Mouse (Mus musculus) CD8-positive naive resting alpha-beta T cell, adult 2 months (primary cell): ENCODE results near the gene Lnpep.
A peak's percentile ranks its signal among the peaks of the same experiment; 100 is the strongest.

Experiments
- DNase-seq, 2 experiments: peaks; one replicate each; pipeline ENCODE4 v3.0.0; 2022; ENCODE audit warnings: low read depth in 2 of 2, low spot score in 2 of 2

Gene Lnpep

GRCm38 (mm10) chr17:17612336-17612735 is 12.5 kb downstream of the Lnpep start:
- DNase-seq = no peak

DNA sequence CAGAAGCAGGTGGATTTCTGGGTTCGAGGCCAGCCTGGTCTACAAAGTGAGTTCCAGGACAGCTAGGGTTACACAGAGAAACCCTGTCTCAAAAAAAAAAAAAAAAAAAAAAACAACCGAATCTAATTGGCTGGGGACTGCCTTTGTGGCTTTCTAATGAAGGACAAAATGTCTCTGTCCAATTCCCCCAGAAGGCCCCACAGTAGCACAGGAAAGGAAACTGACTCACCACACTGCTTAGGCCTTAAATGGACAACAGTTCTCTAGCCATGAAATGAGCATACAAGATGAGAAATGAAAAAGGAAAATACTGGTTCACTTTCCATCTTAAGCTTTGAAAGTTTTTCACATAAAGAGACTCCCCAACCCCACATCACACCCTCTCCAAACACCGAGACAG is 15.3 kb downstream of the Lnpep start:
- no peak for DNase-seq

GRCm38 (mm10) chr17:17608416-17608988 is 16.3 kb downstream of the Lnpep start:
- DNase-seq = no peak

GRCm38 (mm10) chr17:17604554-17604953 is 20.3 kb downstream of the Lnpep start:
- no peak for DNase-seq

- no peak for DNase-seq
These were observed 21.2 kb downstream of the Lnpep start for GRCm38 (mm10) chr17:17603609-17604008.

DNA sequence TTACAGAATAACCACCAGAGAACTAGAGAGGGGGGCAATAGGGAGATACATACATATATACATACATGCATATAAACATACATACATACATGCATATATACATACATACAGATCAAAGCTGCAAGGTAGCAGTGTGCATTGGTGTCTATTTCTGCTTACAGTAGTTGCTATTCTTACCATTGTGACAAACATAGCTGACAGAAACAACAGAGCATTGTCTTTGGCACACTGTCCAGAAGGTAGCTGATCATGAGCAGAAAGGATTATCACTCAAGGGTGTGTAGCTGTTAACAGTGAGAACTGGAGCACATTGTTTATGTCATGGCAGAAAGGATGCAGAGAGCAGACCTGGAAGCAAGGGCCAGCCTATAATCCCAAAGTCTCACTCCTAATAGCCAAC is 22.1 kb downstream of the Lnpep start:
- no peak for DNase-seq

DNA sequence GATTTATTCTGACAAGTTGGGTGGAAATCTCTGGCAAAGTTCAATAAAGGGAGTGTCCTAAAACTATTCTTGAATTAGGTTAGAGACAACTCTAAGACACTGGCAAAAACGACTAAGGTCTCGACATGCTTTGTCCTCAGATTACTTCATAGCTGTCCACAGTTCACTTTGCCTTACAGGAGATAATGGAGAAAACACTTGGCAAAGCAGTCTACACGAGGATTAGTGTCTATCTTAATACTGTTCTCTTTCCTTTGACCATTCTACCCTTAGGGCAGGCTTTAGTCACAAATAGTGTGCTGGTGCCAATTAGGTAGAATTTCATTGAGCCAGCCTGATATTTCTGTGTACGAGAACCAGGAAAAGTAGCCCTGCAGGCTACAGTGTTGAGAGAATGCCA is 22.5 kb downstream of the Lnpep start:
- no peak for DNase-seq

GRCm38 (mm10) chr17:17600804-17601252 is 24.0 kb downstream of the Lnpep start:
- DNase-seq = no peak

DNA sequence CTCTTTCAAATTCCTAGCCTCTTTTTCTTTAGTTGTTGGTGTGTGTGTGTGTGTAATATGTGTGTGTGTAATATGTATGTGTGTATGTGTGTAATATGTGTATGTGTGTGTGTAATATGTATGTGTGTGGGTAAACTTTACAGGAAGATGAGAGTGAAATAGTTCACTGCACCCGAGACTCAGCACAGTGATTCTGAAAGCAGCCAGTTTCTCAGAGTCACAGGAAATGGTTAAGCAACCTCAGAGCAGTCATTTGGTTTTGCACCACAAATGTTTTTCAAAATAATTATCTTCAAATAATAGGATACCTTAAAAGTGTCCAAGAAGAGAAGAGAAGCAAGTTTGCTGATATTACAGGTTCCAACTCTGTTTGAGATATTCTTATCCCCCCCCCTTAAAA is 24.8 kb downstream of the Lnpep start:
- peak in 1 of 2 experiments; percentile 27 for DNase-seq

GRCm38 (mm10) chr17:17598355-17598754 is 26.5 kb downstream of the Lnpep start:
- no peak for DNase-seq

- no peak for DNase-seq
These were observed 31.9 kb downstream of the Lnpep start for GRCm38 (mm10) chr17:17592926-17593325.

GRCm38 (mm10) chr17:17587333-17588047 is 37.4 kb downstream of the Lnpep start:
- DNase-seq = no peak

GRCm38 (mm10) chr17:17585115-17585514 is 39.7 kb downstream of the Lnpep start:
- no peak for DNase-seq

- no peak for DNase-seq
These were observed 41.0 kb downstream of the Lnpep start for GRCm38 (mm10) chr17:17583896-17584295.

DNA sequence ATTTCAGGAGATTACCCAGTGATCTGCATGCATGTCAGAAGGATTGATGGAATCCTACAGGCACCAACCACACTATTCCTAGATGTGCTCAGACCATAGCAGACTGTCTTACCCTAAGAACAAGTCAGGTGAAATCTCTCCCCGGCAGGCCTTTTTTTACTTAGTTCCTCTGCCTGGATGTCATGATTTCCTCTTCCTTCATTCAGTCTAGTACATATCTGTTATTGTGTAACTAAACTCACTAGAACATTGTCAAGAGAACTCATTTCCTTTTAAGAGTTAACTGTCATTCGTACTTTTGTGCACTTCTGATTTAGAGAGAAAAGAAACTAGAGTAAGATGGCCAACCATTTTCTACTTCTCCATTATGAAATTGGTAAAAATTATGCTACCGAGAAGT is 43.6 kb downstream of the Lnpep start:
- DNase-seq = no peak

- DNase-seq = no peak
These were observed 48.5 kb downstream of the Lnpep start for GRCm38 (mm10) chr17:17576399-17576798.

DNA sequence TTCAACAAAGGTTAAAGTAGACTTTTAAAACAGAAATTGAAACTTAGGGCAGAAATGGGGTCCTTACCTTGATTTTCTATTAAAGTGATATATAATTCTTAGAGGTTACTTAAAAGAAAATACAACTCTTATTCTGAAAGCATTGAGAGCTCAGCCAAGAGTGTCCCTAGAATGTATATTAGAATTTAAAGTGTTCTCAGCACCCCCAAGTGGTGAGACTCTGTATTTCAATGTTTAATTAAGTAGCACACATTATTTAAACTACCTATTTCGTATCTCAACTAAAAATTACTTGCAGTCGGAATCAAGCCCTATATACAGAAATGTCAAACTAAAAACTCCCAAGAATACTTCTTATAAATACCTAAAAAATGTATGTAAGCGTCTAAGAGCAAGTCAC is 57.8 kb downstream of the Lnpep start:
- DNase-seq = peak in 1 of 2 experiments; percentile 53

DNA sequence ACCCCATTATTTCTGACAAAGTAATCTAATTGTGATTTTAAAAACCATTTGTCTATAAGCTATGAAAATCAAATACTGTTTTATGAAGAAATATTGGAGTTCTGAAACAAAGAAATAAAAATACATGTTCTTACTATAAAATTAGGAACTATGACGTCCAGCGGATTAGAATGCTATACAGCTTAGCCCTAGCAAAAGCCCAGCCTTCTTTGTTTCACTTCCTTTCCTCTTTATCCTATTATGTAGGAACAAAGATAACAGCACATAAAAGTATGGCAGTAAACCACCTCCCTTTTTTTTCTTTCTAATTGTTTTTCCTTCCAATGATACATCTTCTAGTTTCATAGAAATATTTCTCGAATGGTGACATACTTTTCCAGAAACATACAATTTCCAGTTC is 75.9 kb downstream of the Lnpep start:
- no peak for DNase-seq

GRCm38 (mm10) chr17:17531338-17531737 is 93.5 kb downstream of the Lnpep start:
- no peak for DNase-seq

DNA sequence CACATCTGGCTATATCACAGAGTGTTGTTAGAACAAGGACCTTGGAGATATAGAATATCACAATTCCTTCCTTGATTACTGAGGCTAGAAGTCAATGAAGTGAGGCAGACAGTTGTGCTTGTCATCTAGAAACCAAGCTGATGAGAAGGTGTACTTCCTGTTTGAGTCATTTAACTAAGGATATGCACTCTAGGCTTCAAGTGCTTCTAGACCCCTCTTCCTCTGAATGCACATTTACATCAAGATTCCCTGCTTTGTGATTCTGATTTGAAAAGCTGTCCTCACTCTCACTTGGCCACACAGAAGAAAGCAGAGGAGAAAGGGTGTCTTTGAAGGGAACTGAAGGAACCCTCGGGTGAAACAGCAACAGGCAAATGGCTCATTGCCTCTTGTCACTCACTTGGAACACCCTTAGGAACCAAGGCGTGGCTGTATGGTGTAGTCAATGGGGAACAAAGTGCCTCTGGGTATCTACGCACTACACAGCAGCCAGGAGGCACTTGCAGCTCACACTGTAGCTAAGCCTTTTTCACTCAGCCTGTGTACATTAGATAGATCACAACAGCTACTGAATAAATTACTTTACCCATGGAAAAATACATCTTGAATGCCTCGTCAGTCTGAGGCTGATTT is 108.3 kb downstream of the Lnpep start:
- DNase-seq = no peak

DNA sequence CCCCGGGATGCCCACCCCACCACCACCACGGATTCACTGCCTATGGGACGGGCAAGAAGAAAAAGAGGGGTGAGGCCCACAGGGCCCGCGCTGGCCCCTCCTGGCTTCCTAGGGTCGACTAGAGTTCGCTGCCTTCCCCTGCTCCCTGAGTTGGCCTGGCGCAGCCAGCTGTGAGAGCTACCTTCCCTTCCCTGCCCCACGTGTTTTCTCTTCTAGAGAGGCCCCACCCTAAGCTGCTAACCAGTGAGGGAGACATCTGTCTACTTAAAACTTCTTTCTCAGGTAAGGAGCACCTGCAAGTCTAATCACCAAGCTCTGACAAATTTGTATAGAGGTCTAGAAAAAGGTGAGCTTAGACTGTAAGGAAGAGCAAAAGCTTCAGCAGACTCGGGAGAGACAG is 118.2 kb downstream of the Lnpep start:
- DNase-seq = no peak

- no peak for DNase-seq
These were observed 125.6 kb downstream of the Lnpep start for GRCm38 (mm10) chr17:17499278-17499677.
